Mouse (Mus musculus) embryonic fibroblast, embryonic 13.5 days (primary cell): ENCODE measurements around the gene Samd1.

Experiments used
- CTCF ChIP-seq: IDR thresholded peaks from 2 replicates; pipeline ENCODE4 v1.5.1; 2011; ENCODE audit warnings: mild to moderate bottlenecking, control low read depth, low read length, moderate library complexity, borderline replicate concordance; ENCODE audit not compliant: insufficient read depth
- POLR2A ChIP-seq: IDR thresholded peaks from 2 replicates; pipeline ENCODE4 v1.6.1; 2011; ENCODE audit warnings: low read depth, mild to moderate bottlenecking, control low read depth, low read length, moderate library complexity

DNA sequence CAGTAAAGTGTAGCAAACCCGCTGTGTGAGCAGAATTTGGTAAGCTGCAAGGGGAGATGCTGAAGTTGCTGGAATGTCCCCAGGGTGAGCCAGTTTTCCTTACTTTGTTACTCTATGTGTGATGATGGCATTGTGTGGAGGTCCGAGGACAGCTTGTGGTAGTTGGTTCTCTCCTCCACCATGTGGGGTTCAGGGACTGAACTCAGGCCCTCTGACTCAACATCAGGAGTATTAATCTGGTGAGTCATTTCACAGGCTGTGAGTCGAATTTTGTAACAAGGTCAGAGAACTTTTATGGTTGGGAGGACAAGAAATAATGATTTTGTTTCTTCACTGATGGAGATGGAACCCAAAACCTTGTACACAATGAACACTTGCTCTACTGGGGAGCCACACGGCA is 35.3 kb downstream of the Samd1 start:
- TF ChIP-seq POLR2A (no peak), CTCF (no peak)
